Mouse (Mus musculus) liver, postnatal 0 days (tissue): ENCODE results near the gene Megf9.

Source experiments
- CTCF ChIP-seq: sonication (generic); IDR thresholded peaks from 2 replicates; pipeline ENCODE4 v1.5.1; 2016; ENCODE audit warnings: antibody characterized with exemption, low read depth
- EP300 ChIP-seq: IDR thresholded peaks from 2 replicates; pipeline ENCODE4 v1.6.1; 2016; ENCODE audit warnings: antibody characterized with exemption, low read depth, mild to moderate bottlenecking

DNA sequence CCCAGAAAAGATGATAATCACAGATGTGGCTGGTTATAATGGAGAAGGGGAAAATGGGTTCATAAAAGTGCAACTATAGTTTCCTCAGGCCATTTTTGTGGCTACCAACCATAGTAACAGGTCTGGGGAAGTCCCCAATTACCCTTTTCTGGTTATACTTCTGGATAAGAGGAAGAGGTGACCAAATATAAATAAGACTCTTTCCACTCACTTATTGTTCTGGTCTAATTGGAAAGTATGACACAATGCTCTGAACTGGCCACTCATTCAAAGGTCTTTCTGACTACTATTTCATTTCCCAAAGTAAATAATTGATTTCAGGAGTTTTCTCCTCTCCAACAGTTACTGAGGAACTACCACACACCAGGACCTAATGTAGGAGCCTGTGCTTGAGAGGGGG is 19.3 kb downstream of the Megf9 start:
- TF ChIP-seq CTCF (no peak), EP300 (no peak)
